ENCODE assay signal across 24 mouse cellular contexts in the genomic region with DNA sequence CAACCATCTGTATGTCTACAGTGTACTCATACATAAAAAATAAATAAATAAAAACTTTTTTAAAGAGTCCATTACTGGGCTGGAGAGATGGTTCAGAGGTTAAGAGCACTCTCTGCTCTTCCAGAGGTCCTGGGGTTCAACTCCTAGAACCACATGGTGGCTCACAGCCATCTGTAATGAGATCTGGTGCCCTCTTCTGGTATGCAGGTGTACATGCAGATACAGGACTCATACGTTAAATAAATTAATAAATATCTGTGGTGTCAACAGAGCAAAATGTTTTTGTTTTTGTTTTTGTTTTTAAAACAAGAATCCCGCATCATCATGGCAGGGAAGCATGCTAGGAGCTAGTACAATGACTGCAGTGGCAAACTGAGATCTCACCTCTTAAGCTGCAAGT. TPM values are rescaled to one million over a fixed set of nuclear protein-coding genes. Genes with fewer than 3 reads are reported as not detected.
DNase-seq lines count a peak whose midpoint lies in the region; ATAC-seq and TF ChIP-seq lines count a peak whose summit lies in the region.
"Had no signal": no experiment of that assay in that cellular context is flagged by ENCODE, and none has a peak within 500 bp of the region (broad histone marks: within the 10 kb centered on the region; RNA-seq: fewer than 3 reads in every experiment).

No protein-coding gene starts in this region.

- no peak for TF ChIP-seq EP300 in stomach, postnatal 0 days (optimal IDR thresholded peaks at IDR 0.05)

- no peak overlapping the region for H3K4me3 ChIP-seq in hindbrain, postnatal 0 days (ENCODE audit: low read length)
- H3K4me3 ChIP-seq in hindbrain, embryonic 14.5 days (replicated peaks; ENCODE audit: low read length): no peak overlapping the region
- no peak overlapping the region for H3K4me3 ChIP-seq in left cerebral cortex, adult 2 months
- no peak overlapping the region for H3K4me3 ChIP-seq in midbrain, postnatal 0 days (ENCODE audit: low read depth, low read length)
- no peak overlapping the region for H3K4me3 ChIP-seq in midbrain, embryonic 11.5 days (ENCODE audit: low read depth, low read length)
- no peak overlapping the region for H3K4me3 ChIP-seq in stomach, postnatal 0 days (ENCODE audit: low read depth, low read length)
- H3K4me3 ChIP-seq: embryonic facial prominence, embryonic 10.5 days; embryonic facial prominence, embryonic 15.5 days; forebrain, embryonic 12.5 days; hindbrain, embryonic 12.5 days; limb, embryonic 10.5 days; limb, embryonic 15.5 days; midbrain, embryonic 12.5 days had no signal

- no peak for ATAC-seq in hindbrain, postnatal 0 days
- no peak for ATAC-seq in hindbrain, embryonic 14.5 days (ENCODE audit: low FRiP score)
- no peak for ATAC-seq in midbrain, postnatal 0 days (ENCODE audit: low FRiP score)
- no peak for ATAC-seq in midbrain, embryonic 11.5 days (ENCODE audit: low FRiP score)
- no peak for ATAC-seq in stomach, postnatal 0 days (ENCODE audit: low FRiP score, low TSS enrichment)

- H3K36me3 ChIP-seq in hindbrain, postnatal 0 days (ENCODE audit: insufficient read depth, low read length): no peaks in the 10 kb centered on the region
- H3K36me3 ChIP-seq in hindbrain, embryonic 14.5 days (replicated peaks; ENCODE audit: control insufficient read depth, insufficient read depth): no peaks in the 10 kb centered on the region
- H3K36me3 ChIP-seq in midbrain, postnatal 0 days (ENCODE audit: insufficient read depth, low read length): no peaks in the 10 kb centered on the region
- no peaks in the 10 kb centered on the region for H3K36me3 ChIP-seq in midbrain, embryonic 11.5 days (ENCODE audit: control insufficient read depth, insufficient read depth, low read length)
- H3K36me3 ChIP-seq in stomach, postnatal 0 days (ENCODE audit: control insufficient read depth, insufficient read depth, low read length): no peaks in the 10 kb centered on the region
- H3K36me3 ChIP-seq: embryonic facial prominence, embryonic 10.5 days; embryonic facial prominence, embryonic 15.5 days; forebrain, embryonic 12.5 days; hindbrain, embryonic 12.5 days; limb, embryonic 10.5 days; limb, embryonic 15.5 days; midbrain, embryonic 12.5 days had no signal

- H3K9me3 ChIP-seq in hindbrain, postnatal 0 days (ENCODE audit: low read length): no peaks in the 10 kb centered on the region
- no peaks in the 10 kb centered on the region for H3K9me3 ChIP-seq in hindbrain, embryonic 14.5 days (ENCODE audit: control insufficient read depth, low read length)
- no peaks in the 10 kb centered on the region for H3K9me3 ChIP-seq in midbrain, postnatal 0 days (ENCODE audit: low read length)
- no peaks in the 10 kb centered on the region for H3K9me3 ChIP-seq in midbrain, embryonic 11.5 days (ENCODE audit: control insufficient read depth, low read length)
- no peaks in the 10 kb centered on the region for H3K9me3 ChIP-seq in stomach, postnatal 0 days (ENCODE audit: control insufficient read depth, low read length)
- H3K9me3 ChIP-seq: embryonic facial prominence, embryonic 10.5 days; forebrain, embryonic 12.5 days; hindbrain, embryonic 12.5 days; limb, embryonic 10.5 days; limb, embryonic 15.5 days; midbrain, embryonic 12.5 days had no signal

- H3K4me1 ChIP-seq in hindbrain, postnatal 0 days (ENCODE audit: insufficient read depth, low read length): no peaks in the 10 kb centered on the region
- no peaks in the 10 kb centered on the region for H3K4me1 ChIP-seq in hindbrain, embryonic 14.5 days (replicated peaks; ENCODE audit: control insufficient read depth, insufficient read depth, low read length)
- H3K4me1 ChIP-seq in midbrain, postnatal 0 days (ENCODE audit: insufficient read depth, low read length): no peaks in the 10 kb centered on the region
- H3K4me1 ChIP-seq in midbrain, embryonic 11.5 days (ENCODE audit: control insufficient read depth, insufficient read depth, low read length): no peaks in the 10 kb centered on the region
- no peaks in the 10 kb centered on the region for H3K4me1 ChIP-seq in stomach, postnatal 0 days (replicated peaks; ENCODE audit: control insufficient read depth, insufficient read depth)
- H3K4me1 ChIP-seq: embryonic facial prominence, embryonic 15.5 days; forebrain, embryonic 12.5 days; limb, embryonic 15.5 days; midbrain, embryonic 12.5 days had no signal

- DNase-seq in hindbrain, postnatal 0 days (ENCODE audit: low spot score): no peak
- no peak for DNase-seq in hindbrain, embryonic 14.5 days (ENCODE audit: low spot score)
- DNase-seq in left cerebral cortex, adult 2 months (ENCODE audit: extremely low spot score in 1 of 2, low spot score in 2 of 2): no peak
- no peak for DNase-seq in left cerebral cortex, postnatal 4 days
- no peak for DNase-seq in midbrain, postnatal 0 days (ENCODE audit: low spot score)
- no peak for DNase-seq in midbrain, embryonic 11.5 days (ENCODE audit: low spot score, missing footprints)
- no peak for DNase-seq in stomach, postnatal 0 days (ENCODE audit: low spot score)
- no peak for DNase-seq in left cerebral cortex, adult 9 months (ENCODE audit: low spot score in 2 of 2)
- DNase-seq: adrenal gland, adult 8-10 months; B cell, adult 2 months; cerebellum, adult 8-10 months; cerebellum, postnatal 25 days; heart, postnatal 36 days; kidney, adult 18-20 months; lung, adult 18-20 months; right cerebral cortex, postnatal 14 days; thymus, postnatal 14 days had no signal

- 86% methylated on average over 2 of the region's 2 CpGs for WGBS in hindbrain, postnatal 0 days
- 82% methylated on average over 2 of the region's 2 CpGs for WGBS in hindbrain, embryonic 14.5 days
- 85% methylated on average over 2 of the region's 2 CpGs for WGBS in midbrain, postnatal 0 days
- 82% methylated on average over 2 of the region's 2 CpGs for WGBS in midbrain, embryonic 11.5 days
- WGBS in stomach, postnatal 0 days: 83% methylated on average over 2 of the region's 2 CpGs

- TF ChIP-seq CTCF in hindbrain, postnatal 0 days (IDR thresholded peaks at IDR 0.05; ENCODE audit: low read depth): 0 out of 2 replicates have a peak, but pooled peaks have one; percentile 23
- TF ChIP-seq CTCF in left cerebral cortex, adult 2 months (IDR thresholded peaks at IDR 0.05): peak; percentile 28
- peak; percentile 50 for TF ChIP-seq CTCF in midbrain, postnatal 0 days (IDR thresholded peaks at IDR 0.05)
- TF ChIP-seq CTCF in stomach, postnatal 0 days (IDR thresholded peaks at IDR 0.05; ENCODE audit: low read depth): peak; percentile 49

- no peaks in the 10 kb centered on the region for H3K27me3 ChIP-seq in hindbrain, postnatal 0 days (ENCODE audit: insufficient read depth, low read length)
- H3K27me3 ChIP-seq in hindbrain, embryonic 14.5 days (ENCODE audit: control insufficient read depth, insufficient read depth, low read length): no peaks in the 10 kb centered on the region
- H3K27me3 ChIP-seq in midbrain, postnatal 0 days (ENCODE audit: insufficient read depth, low read length): no peaks in the 10 kb centered on the region
- no peaks in the 10 kb centered on the region for H3K27me3 ChIP-seq in midbrain, embryonic 11.5 days (ENCODE audit: control insufficient read depth, insufficient read depth, low read length)
- H3K27me3 ChIP-seq in stomach, postnatal 0 days (ENCODE audit: control insufficient read depth, insufficient read depth, low read length): no peaks in the 10 kb centered on the region
- H3K27me3 ChIP-seq: embryonic facial prominence, embryonic 15.5 days; forebrain, embryonic 12.5 days; hindbrain, embryonic 12.5 days; limb, embryonic 15.5 days; midbrain, embryonic 12.5 days had no signal

- intact Hi-C loops in left cerebral cortex, adult 2 months (cut with DNase I): loop anchor here (2.0 to 10.0 kb wide), 4 partner anchors 466 to 862 kb away; a partner anchor contains a TSS
- intact Hi-C loops in left cerebral cortex, postnatal 4 days (cut with DNase I): loop anchor here (10.0 kb wide), 2 partner anchors 602 to 782 kb away; a partner anchor contains a TSS

- no peak overlapping the region for H3K27ac ChIP-seq in hindbrain, postnatal 0 days
- H3K27ac ChIP-seq in hindbrain, embryonic 14.5 days: no peak overlapping the region
- no peak overlapping the region for H3K27ac ChIP-seq in left cerebral cortex, adult 2 months
- H3K27ac ChIP-seq in midbrain, postnatal 0 days (ENCODE audit: low read depth, low read length): no peak overlapping the region
- H3K27ac ChIP-seq in midbrain, embryonic 11.5 days (ENCODE audit: low read depth, low read length): no peak overlapping the region
- H3K27ac ChIP-seq in stomach, postnatal 0 days (replicated peaks): no peak overlapping the region
- H3K27ac ChIP-seq: embryonic facial prominence, embryonic 10.5 days; embryonic facial prominence, embryonic 15.5 days; forebrain, embryonic 12.5 days; hindbrain, embryonic 12.5 days; limb, embryonic 10.5 days; limb, embryonic 15.5 days; midbrain, embryonic 12.5 days had no signal

- no peak overlapping the region for H3K4me2 ChIP-seq in hindbrain, postnatal 0 days (ENCODE audit: low read depth, low read length)
- no peak overlapping the region for H3K4me2 ChIP-seq in hindbrain, embryonic 14.5 days (replicated peaks)
- H3K4me2 ChIP-seq in midbrain, postnatal 0 days (ENCODE audit: low read depth, low read length, poor library complexity, severe bottlenecking): no peak overlapping the region
- no peak overlapping the region for H3K4me2 ChIP-seq in midbrain, embryonic 11.5 days
- H3K4me2 ChIP-seq in stomach, postnatal 0 days (replicated peaks; ENCODE audit: low read depth): no peak overlapping the region
- H3K4me2 ChIP-seq: embryonic facial prominence, embryonic 15.5 days; forebrain, embryonic 12.5 days; hindbrain, embryonic 12.5 days; limb, embryonic 15.5 days; midbrain, embryonic 12.5 days had no signal

- H3K9ac ChIP-seq in hindbrain, postnatal 0 days (replicated peaks; ENCODE audit: low read length): no peak overlapping the region
- no peak overlapping the region for H3K9ac ChIP-seq in hindbrain, embryonic 14.5 days
- H3K9ac ChIP-seq in midbrain, postnatal 0 days (replicated peaks; ENCODE audit: low read length, poor library complexity, severe bottlenecking): no peak overlapping the region
- no peak overlapping the region for H3K9ac ChIP-seq in midbrain, embryonic 11.5 days (ENCODE audit: low read length)
- H3K9ac ChIP-seq in stomach, postnatal 0 days (ENCODE audit: low read length): no peak overlapping the region
- H3K9ac ChIP-seq: embryonic facial prominence, embryonic 15.5 days; forebrain, embryonic 12.5 days; hindbrain, embryonic 12.5 days; limb, embryonic 15.5 days; midbrain, embryonic 12.5 days had no signal

RNA-seq across cellular contexts. Expression of a gene that starts 20.6 kb away (rescaled TPM):
- 54.7 and 59.2 TPM in 2 replicates for total RNA-seq in hindbrain, postnatal 0 days (2014; rRNA removed)
- 8.4 and 8.6 TPM in 2 replicates for polyA plus RNA-seq in hindbrain, postnatal 0 days (2015; fragmentation: Nextera tagmentation; extraction: Ambion mirVana)
- polyA plus RNA-seq in hindbrain, embryonic 14.5 days (2014; fragmentation: Nextera tagmentation; extraction: Ambion mirVana): 5.5 and 5.9 TPM in 2 replicates
- total RNA-seq in left cerebral cortex, adult 2 months (2021): 10 to 100 TPM; 74.6 to 77.5 TPM
- 10 to 100 TPM; 28.8 to 32.6 TPM for total RNA-seq in left cerebral cortex, postnatal 4 days (2021)
- total RNA-seq in midbrain, postnatal 0 days (2014; rRNA removed): 37.7 and 42.9 TPM in 2 replicates
- polyA plus RNA-seq in midbrain, postnatal 0 days (2015; fragmentation: Nextera tagmentation; extraction: Ambion mirVana): 6.5 and 6.6 TPM in 2 replicates
- 4.0 and 4.6 TPM in 2 replicates for polyA plus RNA-seq in midbrain, embryonic 11.5 days (2014; fragmentation: Nextera tagmentation; extraction: Ambion mirVana)
- polyA plus RNA-seq in stomach, postnatal 0 days (2015; fragmentation: Nextera tagmentation; extraction: Ambion mirVana): 7.6 and 8.0 TPM in 2 replicates
